Mouse (Mus musculus) forebrain, embryonic 15.5 days (tissue): ENCODE data around the gene Aox1. TPM values are rescaled to one million over a fixed set of nuclear protein-coding genes. Genes with fewer than 3 reads are reported as not detected.
"Not testable (repeated sequence)": the region's sequence is repeated elsewhere in the genome, so short reads cannot be mapped to it uniquely, and the experiment has no call there.

Source experiments
- ATAC-seq: fragments of 200-750 bp; cut with Nextera tagmentation; replicated peaks from 2 replicates; pipeline ENCODE4 v1.8.0; 2017; ENCODE audit warnings: mild to moderate bottlenecking, moderate TSS enrichment, moderate library complexity
- H3K27ac ChIP-seq: fragments of 300-500 bp; sonication (generic); replicated peaks from 2 replicates; pipeline ENCODE4 v1.5.1; 2015; ENCODE audit warnings: mild to moderate bottlenecking, inconsistent platforms
- H3K27me3 ChIP-seq: fragments of 300-500 bp; sonication (generic); 2 replicates; pipeline ENCODE4 v1.6.1; 2015; ENCODE audit warnings: inconsistent platforms
- H3K36me3 ChIP-seq: fragments of 300-500 bp; sonication (generic); 2 replicates; pipeline ENCODE4 v1.6.1; 2015; ENCODE audit warnings: mild to moderate bottlenecking, inconsistent platforms
- H3K4me1 ChIP-seq: fragments of 300-500 bp; sonication (generic); 2 replicates; pipeline ENCODE4 v1.6.1; 2015; ENCODE audit warnings: inconsistent platforms
- H3K4me2 ChIP-seq: fragments of 300-500 bp; sonication (generic); replicated peaks from 2 replicates; pipeline ENCODE4 v1.6.1; 2015; ENCODE audit warnings: mild to moderate bottlenecking, inconsistent platforms
- H3K4me3 ChIP-seq: fragments of 300-500 bp; sonication (generic); 2 replicates; pipeline ENCODE4 v1.5.1; 2015; ENCODE audit warnings: mild to moderate bottlenecking, inconsistent platforms
- H3K9ac ChIP-seq: fragments of 300-500 bp; sonication (generic); replicated peaks from 2 replicates; pipeline ENCODE4 v1.6.1; 2015; ENCODE audit warnings: mild to moderate bottlenecking, inconsistent platforms
- H3K9me3 ChIP-seq: fragments of 300-500 bp; sonication (generic); 2 replicates; pipeline ENCODE4 v1.6.1; 2016; ENCODE audit warnings: inconsistent platforms
- WGBS: fragments of 180-500 bp; shearing (Covaris S2); methylation state at CpG from one replicate; pipeline ENCODE4 v1.1.7; 2015; ENCODE audit warnings: mixed read lengths; 5-methylcytosine and 5-hydroxymethylcytosine counted together
- polyA plus RNA-seq: library from polyadenylated mRNA; unstranded; fragments of >200 nt; fragmentation: Nextera tagmentation; extraction: Ambion mirVana; gene quantifications from 2 replicates; pipeline ENCODE4 v1.2.1, GENCODE M21; 2015

Aox1 gene
- polyA plus RNA-seq, 1 experiment from 2014 or later, result 0.24 TPM

- H3K4me2 ChIP-seq, H3K27ac ChIP-seq, H3K4me3 ChIP-seq, H3K36me3 ChIP-seq, H3K9ac ChIP-seq, H3K4me1 ChIP-seq, ATAC-seq, H3K9me3 ChIP-seq, H3K27me3 ChIP-seq: not testable (repeated sequence)
- WGBS, result 90% methylated on average over 9 of the region's 9 CpGs
These were observed 7.6 kb downstream of the Aox1 start for GRCm38 (mm10) chr1:58037306-58037705.

DNA sequence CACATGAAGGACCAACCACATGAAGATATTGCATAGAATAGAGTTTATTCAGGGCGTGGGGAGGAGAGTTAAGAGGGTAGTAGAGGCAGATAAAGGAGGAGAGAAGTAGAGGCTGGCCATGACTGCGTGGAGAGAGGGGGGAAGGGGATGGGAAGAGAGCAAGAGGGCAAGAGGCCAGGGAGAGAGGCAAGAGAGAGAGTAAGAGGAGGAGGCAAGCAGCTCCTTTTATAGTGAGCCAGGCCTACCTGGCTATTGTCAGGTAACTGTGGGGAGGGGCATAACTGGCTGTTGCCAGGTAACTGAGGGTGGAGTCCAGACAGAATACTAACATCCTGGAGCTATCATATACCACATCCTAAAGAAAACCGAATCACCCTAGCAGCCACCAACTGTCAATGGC, 15.3 kb downstream of the Aox1 start:
- H3K9ac ChIP-seq, result no peak overlapping the region
- 72% methylated on average over 3 of the region's 3 CpGs for WGBS
- no peak overlapping the region for H3K4me3 ChIP-seq
- no peak overlapping the region for H3K4me2 ChIP-seq
- peaks cover 13% of the 10 kb centered on the region for H3K4me1 ChIP-seq
- ATAC-seq, result no peak
- no peaks in the 10 kb centered on the region for H3K9me3 ChIP-seq
- H3K27ac ChIP-seq, result no peak overlapping the region
- H3K36me3 ChIP-seq, result no peaks in the 10 kb centered on the region
- H3K27me3 ChIP-seq, result no peaks in the 10 kb centered on the region

DNA sequence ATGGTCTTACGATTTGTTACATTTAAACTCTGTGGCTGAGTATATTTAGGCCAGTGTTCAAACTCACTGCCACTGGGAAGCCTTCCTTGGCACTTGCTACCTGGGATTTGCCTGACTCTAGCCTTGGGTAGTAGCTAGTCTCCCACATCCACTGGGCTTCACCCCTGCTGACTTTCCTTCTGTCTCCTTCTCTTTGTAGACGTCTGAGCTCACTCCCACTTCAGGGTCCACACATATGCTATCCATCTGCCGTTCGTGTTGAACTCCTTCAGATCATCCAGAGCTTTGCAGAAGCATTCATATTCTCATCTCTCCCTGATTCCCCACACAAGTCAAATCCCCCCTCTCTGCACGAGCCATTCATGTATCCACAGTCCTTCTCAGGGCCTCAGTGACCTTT, 15.8 kb downstream of the Aox1 start:
- H3K27me3 ChIP-seq, result no peaks in the 10 kb centered on the region
- H3K4me1 ChIP-seq, result peaks cover 13% of the 10 kb centered on the region

GRCm38 (mm10) chr1:58046721-58047290, 17.1 kb downstream of the Aox1 start:
- Histone ChIP-seq H3K4me3 (no peak overlapping the region), H3K4me2 (no peak overlapping the region), H3K9ac (no peak overlapping the region), H3K27ac (peak overlapping the region; percentile 61), H3K4me1 (peaks cover 13% of the 10 kb centered on the region), H3K36me3 (no peaks in the 10 kb centered on the region), H3K27me3 (no peaks in the 10 kb centered on the region), H3K9me3 (no peaks in the 10 kb centered on the region)
- WGBS, result 13% methylated on average over 3 of the region's 3 CpGs
- ATAC-seq, result peak; percentile 65

More for the DNA sequence above, 15.8 kb downstream of the Aox1 start:
- Histone ChIP-seq H3K9ac (no peak overlapping the region), H3K4me3 (no peak overlapping the region), H3K9me3 (no peaks in the 10 kb centered on the region), H3K36me3 (no peaks in the 10 kb centered on the region), H3K4me2 (no peak overlapping the region), H3K27ac (no peak overlapping the region)
- 68% methylated on average over 5 of the region's 5 CpGs for WGBS
- no peak for ATAC-seq

DNA sequence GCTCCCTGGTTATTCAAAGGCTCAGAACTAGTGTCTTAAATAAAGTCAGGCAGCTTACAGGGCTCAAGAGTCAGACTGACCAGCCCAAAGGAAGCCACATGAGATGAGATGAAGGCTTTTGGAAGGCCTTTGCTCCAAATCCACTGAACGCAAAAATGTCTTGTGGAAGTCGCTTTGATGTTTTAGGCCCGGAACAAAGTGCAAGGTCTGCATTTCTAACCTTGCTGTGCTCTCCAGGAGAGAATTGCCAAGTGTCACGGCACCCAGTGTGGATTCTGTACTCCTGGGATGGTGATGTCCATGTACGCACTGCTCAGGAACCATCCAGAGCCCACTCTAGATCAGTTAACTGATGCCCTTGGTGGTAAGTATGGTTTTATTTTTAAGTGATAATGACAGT, 19.4 kb downstream of the Aox1 start:
- H3K4me3 ChIP-seq, result no peak overlapping the region
- no peak for ATAC-seq
- H3K27me3 ChIP-seq, result no peaks in the 10 kb centered on the region
- no peak overlapping the region for H3K9ac ChIP-seq
- H3K4me1 ChIP-seq, result peaks cover 13% of the 10 kb centered on the region
- no peak overlapping the region for H3K27ac ChIP-seq
- H3K36me3 ChIP-seq, result no peaks in the 10 kb centered on the region
- no peaks in the 10 kb centered on the region for H3K9me3 ChIP-seq
- H3K4me2 ChIP-seq, result no peak overlapping the region
- WGBS, result 89% methylated on average over 5 of the region's 5 CpGs

GRCm38 (mm10) chr1:58055598-58055997, 25.9 kb downstream of the Aox1 start:
- no peak for ATAC-seq
- no peak overlapping the region for H3K4me3 ChIP-seq
- WGBS, result 77% methylated on average over 11 of the region's 11 CpGs

GRCm38 (mm10) chr1:58056074-58056807, 26.5 kb downstream of the Aox1 start:
- H3K9me3 ChIP-seq, result no peaks in the 10 kb centered on the region
- no peaks in the 10 kb centered on the region for H3K36me3 ChIP-seq
- H3K4me3 ChIP-seq, result no peak overlapping the region
- no peaks in the 10 kb centered on the region for H3K27me3 ChIP-seq
- no peak overlapping the region for H3K4me2 ChIP-seq
- H3K27ac ChIP-seq, result no peak overlapping the region
- no peak overlapping the region for H3K9ac ChIP-seq
- no peak for ATAC-seq
- WGBS, result 83% methylated on average over 13 of the region's 13 CpGs
- 0 out of 2 replicates have a peak, but pooled peaks cover 7% of the 10 kb centered on the region for H3K4me1 ChIP-seq

More at GRCm38 (mm10) chr1:58055598-58055997, 25.9 kb downstream of the Aox1 start:
- Histone ChIP-seq H3K27me3 (no peaks in the 10 kb centered on the region), H3K27ac (no peak overlapping the region), H3K4me1 (0 out of 2 replicates have a peak, but pooled peaks cover 7% of the 10 kb centered on the region), H3K36me3 (no peaks in the 10 kb centered on the region), H3K9ac (no peak overlapping the region), H3K4me2 (no peak overlapping the region), H3K9me3 (no peaks in the 10 kb centered on the region)

DNA sequence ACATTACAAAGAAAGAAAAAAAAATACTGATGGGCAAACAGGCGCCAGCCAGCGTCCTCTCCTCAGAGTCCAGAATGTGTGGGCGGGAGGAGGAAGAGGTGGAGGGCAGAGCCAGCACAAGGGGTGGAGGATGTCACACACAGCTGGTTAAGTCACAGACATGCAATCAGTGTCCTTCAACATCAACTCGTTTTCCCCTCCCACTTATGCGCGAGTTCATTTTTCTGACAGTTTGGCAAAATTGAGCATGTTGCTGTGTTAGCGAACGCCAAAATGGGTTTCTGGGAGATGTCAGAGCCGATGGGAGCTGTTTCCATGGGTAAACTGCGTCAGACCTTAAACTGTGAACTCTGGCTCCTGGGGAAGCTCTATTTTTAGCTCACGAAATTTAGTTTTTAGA, 27.2 kb downstream of the Aox1 start:
- H3K36me3 ChIP-seq, result no peaks in the 10 kb centered on the region
- WGBS, result 72% methylated on average over 11 of the region's 11 CpGs
- no peak overlapping the region for H3K9ac ChIP-seq

GRCm38 (mm10) chr1:58058846-58059245, 29.1 kb downstream of the Aox1 start:
- Histone ChIP-seq H3K36me3 (no peaks in the 10 kb centered on the region), H3K9me3 (no peaks in the 10 kb centered on the region), H3K27me3 (no peaks in the 10 kb centered on the region), H3K4me3 (no peak overlapping the region), H3K4me1 (0 out of 2 replicates have a peak, but pooled peaks cover 7% of the 10 kb centered on the region), H3K27ac (no peak overlapping the region), H3K4me2 (no peak overlapping the region), H3K9ac (no peak overlapping the region)
- WGBS, result 96% methylated on average over 4 of the region's 4 CpGs
- no peak for ATAC-seq

More for the DNA sequence above, 27.2 kb downstream of the Aox1 start:
- no peaks in the 10 kb centered on the region for H3K27me3 ChIP-seq
- H3K4me1 ChIP-seq, result 0 out of 2 replicates have a peak, but pooled peaks cover 7% of the 10 kb centered on the region
- no peaks in the 10 kb centered on the region for H3K9me3 ChIP-seq
- H3K4me3 ChIP-seq, result no peak overlapping the region
- ATAC-seq, result peak; percentile 43
- no peak overlapping the region for H3K27ac ChIP-seq
- H3K4me2 ChIP-seq, result no peak overlapping the region

DNA sequence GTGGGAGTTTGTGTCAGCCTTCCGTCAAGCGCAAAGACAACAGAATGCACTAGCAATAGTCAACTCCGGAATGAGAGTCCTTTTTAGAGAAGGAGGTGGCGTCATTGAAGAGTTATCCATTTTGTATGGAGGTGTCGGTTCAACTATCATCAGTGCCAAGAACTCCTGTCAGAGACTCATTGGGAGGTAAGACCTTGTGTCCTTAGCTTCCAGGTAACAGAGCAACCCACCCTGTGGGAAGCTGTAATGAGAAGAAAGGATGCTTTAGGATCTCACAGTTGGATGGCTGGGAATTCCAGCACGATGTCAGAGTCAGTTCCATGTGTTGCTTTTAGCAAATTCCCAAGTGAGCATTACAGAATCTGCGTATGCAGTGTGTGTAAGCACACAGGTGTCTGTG, 32.4 kb downstream of the Aox1 start:
- no peak for ATAC-seq
- Histone ChIP-seq H3K4me3 (no peak overlapping the region), H3K4me2 (no peak overlapping the region), H3K9ac (no peak overlapping the region), H3K27ac (no peak overlapping the region), H3K27me3 (no peaks in the 10 kb centered on the region), H3K36me3 (no peaks in the 10 kb centered on the region), H3K4me1 (no peaks in the 10 kb centered on the region), H3K9me3 (no peaks in the 10 kb centered on the region)
- WGBS, result 86% methylated on average over 7 of the region's 7 CpGs

DNA sequence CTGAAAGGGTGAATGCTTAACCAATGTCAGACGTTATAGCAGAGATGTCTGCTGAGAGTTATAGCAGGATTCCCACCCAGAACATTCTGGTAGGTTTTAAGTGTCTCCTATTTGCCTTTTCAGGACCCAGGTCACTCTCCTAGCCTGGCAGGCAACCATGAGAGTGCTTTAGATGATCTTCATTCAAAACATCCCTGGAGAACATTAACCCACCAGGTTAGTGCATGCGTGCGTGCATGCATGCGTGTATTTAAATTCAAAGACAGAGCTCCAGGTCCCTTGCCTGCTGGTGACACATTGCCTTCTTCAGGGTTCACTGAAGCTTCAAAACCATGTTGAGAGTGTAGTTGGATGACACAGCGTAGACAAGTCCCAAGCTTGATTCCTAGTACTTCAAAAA, 35.4 kb downstream of the Aox1 start:
- no peak overlapping the region for H3K9ac ChIP-seq
- no peak overlapping the region for H3K4me3 ChIP-seq
- H3K9me3 ChIP-seq, result no peaks in the 10 kb centered on the region
- H3K36me3 ChIP-seq, result no peaks in the 10 kb centered on the region
- H3K27ac ChIP-seq, result no peak overlapping the region
- H3K4me1 ChIP-seq, result no peaks in the 10 kb centered on the region
- WGBS, result 94% methylated on average over 5 of the region's 5 CpGs
- no peaks in the 10 kb centered on the region for H3K27me3 ChIP-seq
- H3K4me2 ChIP-seq, result no peak overlapping the region
- ATAC-seq, result no peak

DNA sequence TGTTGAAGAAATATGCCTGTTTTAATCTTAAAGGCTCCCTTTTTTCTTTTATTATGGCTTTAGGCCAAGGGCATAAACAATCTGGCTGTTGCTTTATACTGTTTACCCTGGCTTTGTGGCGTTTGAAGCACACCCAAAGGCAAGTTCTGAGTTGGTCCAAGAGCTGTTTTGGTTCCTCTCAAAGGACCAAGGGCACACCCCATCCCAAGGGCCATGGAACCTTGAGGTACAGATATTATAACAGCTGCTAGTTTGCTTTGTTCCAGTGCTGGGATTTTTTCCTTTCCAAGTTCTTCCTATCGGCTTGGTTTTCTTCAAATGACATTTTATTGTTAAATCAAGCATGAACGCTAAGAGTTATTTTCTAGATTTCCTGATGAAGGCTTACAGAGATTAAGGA, 35.9 kb downstream of the Aox1 start:
- Histone ChIP-seq H3K4me1 (no peaks in the 10 kb centered on the region), H3K4me3 (no peak overlapping the region), H3K27me3 (no peaks in the 10 kb centered on the region), H3K9ac (no peak overlapping the region), H3K27ac (no peak overlapping the region), H3K9me3 (no peaks in the 10 kb centered on the region), H3K4me2 (no peak overlapping the region), H3K36me3 (no peaks in the 10 kb centered on the region)
- WGBS, result 63% methylated on average over 3 of the region's 3 CpGs
- ATAC-seq, result no peak
